Mouse (Mus musculus) kidney, adult 2 months (tissue): ENCODE data around the gene Orm3. TPM values are rescaled to one million over a fixed set of nuclear protein-coding genes. Genes with fewer than 3 reads are reported as not detected.
A peak's percentile ranks its signal among the peaks of the same experiment; 100 is the strongest.

Source experiments
- DNase-seq: peaks from one replicate; pipeline ENCODE4 v3.0.0; 2021
- H3K27ac ChIP-seq: fragments of 200-500 bp; 2 replicates; pipeline ENCODE4 v1.5.1; 2012; ENCODE audit warnings: low read depth, low read length, control low read depth, inconsistent platforms; ENCODE audit not compliant: insufficient read depth
- H3K27me3 ChIP-seq: fragments of 200-500 bp; replicated peaks from 2 replicates; pipeline ENCODE4 v1.6.1; 2012; ENCODE audit warnings: mild to moderate bottlenecking, moderate library complexity, low read length, inconsistent platforms; ENCODE audit not compliant: control insufficient read depth, insufficient read depth
- H3K36me3 ChIP-seq: fragments of 200-500 bp; 2 replicates; pipeline ENCODE4 v1.6.1; 2012; ENCODE audit warnings: mild to moderate bottlenecking, moderate library complexity, low read length, inconsistent platforms; ENCODE audit not compliant: control insufficient read depth, insufficient read depth
- H3K4me1 ChIP-seq: fragments of 200-500 bp; 2 replicates; pipeline ENCODE4 v1.6.1; 2011; ENCODE audit warnings: low read length; ENCODE audit not compliant: control insufficient read depth, insufficient read depth
- H3K4me3 ChIP-seq: fragments of 200-500 bp; 2 replicates; pipeline ENCODE4 v1.5.1; 2011; ENCODE audit warnings: mild to moderate bottlenecking, low read depth, low read length, control low read depth; ENCODE audit not compliant: insufficient read depth
- CTCF ChIP-seq: fragments of 200-500 bp; conservative IDR thresholded peaks from 2 replicates; pipeline ENCODE4 v1.5.1; 2011; ENCODE audit warnings: low read depth, mild to moderate bottlenecking, control low read depth, low read length, moderate library complexity, mixed read lengths; ENCODE audit not compliant: insufficient read depth, insufficient read length
- POLR2A ChIP-seq: fragments of 200-500 bp; IDR thresholded peaks from one replicate; pipeline ENCODE4 v1.6.1; 2011; ENCODE audit warnings: low read depth, low read length, control low read depth
- WGBS: fragments of 180-500 bp; shearing (Covaris S2); methylation state at CpG from one replicate; pipeline ENCODE4 v1.1.7; 2018; 5-methylcytosine and 5-hydroxymethylcytosine counted together
- polyA plus RNA-seq: library from polyadenylated mRNA; depleted of rRNA; stranded (reverse); fragments of >200 nt; gene quantifications from 2 replicates; pipeline ENCODE4 v1.2.3, GENCODE M21; 2012; rRNA removed

The Orm3 gene
- polyA plus RNA-seq, 1 experiment = 0.14 TPM

GRCm38 (mm10) chr4:63402558-63402957 is 46.6 kb downstream of the Orm3 start:
- no peaks in the 10 kb centered on the region for H3K27me3 ChIP-seq
- TF ChIP-seq POLR2A = no peak
- TF ChIP-seq CTCF = no peak
- peak overlapping the region; percentile 72 for H3K27ac ChIP-seq
- 24% methylated on average over 6 of the region's 6 CpGs for WGBS
- H3K4me1 ChIP-seq = no peaks in the 10 kb centered on the region
- peak overlapping the region; percentile 60 for H3K4me3 ChIP-seq
- no peaks in the 10 kb centered on the region for H3K36me3 ChIP-seq
- no peak for DNase-seq

- Histone ChIP-seq H3K4me1 (no peaks in the 10 kb centered on the region), H3K27ac (peak within 1 kb of the TSS; percentile 72), H3K36me3 (no peaks in the 10 kb centered on the region), H3K27me3 (no peaks in the 10 kb centered on the region), H3K4me3 (peak within 1 kb of the TSS; percentile 60)
- WGBS = 13% methylated on average over 17 of the region's 17 CpGs
- peak; percentile 94 for DNase-seq
- TF ChIP-seq CTCF = no peak
- no peak for TF ChIP-seq POLR2A
These were observed 47.3 kb downstream of the Orm3 start, which contains the start of gene Akna for GRCm38 (mm10) chr4:63403040-63403959. Gene Akna, minus strand, starts transcription at chr4:63403354.

GRCm38 (mm10) chr4:63404205-63404604 is 48.2 kb downstream of the Orm3 start:
- no peaks in the 10 kb centered on the region for H3K27me3 ChIP-seq
- no peak for DNase-seq
- no peak for TF ChIP-seq CTCF
- TF ChIP-seq POLR2A = no peak
- H3K36me3 ChIP-seq = no peaks in the 10 kb centered on the region
- 63% methylated on average over 7 of the region's 7 CpGs for WGBS
- H3K4me1 ChIP-seq = no peaks in the 10 kb centered on the region
- H3K4me3 ChIP-seq = no peak overlapping the region
- H3K27ac ChIP-seq = peak overlapping the region; percentile 61; the same call in 1 of the 2 replicates

GRCm38 (mm10) chr4:63405051-63405450 is 49.1 kb downstream of the Orm3 start:
- no peak for DNase-seq
- WGBS = 37% methylated on average over 7 of the region's 7 CpGs
- TF ChIP-seq POLR2A (no peak), CTCF (no peak)
- no peaks in the 10 kb centered on the region for H3K4me1 ChIP-seq
- no peaks in the 10 kb centered on the region for H3K36me3 ChIP-seq
- H3K4me3 ChIP-seq = no peak overlapping the region
- no peaks in the 10 kb centered on the region for H3K27me3 ChIP-seq
- no peak overlapping the region for H3K27ac ChIP-seq

GRCm38 (mm10) chr4:63405683-63406082 is 49.7 kb downstream of the Orm3 start:
- H3K4me1 ChIP-seq = no peaks in the 10 kb centered on the region
- WGBS = 71% methylated on average over 4 of the region's 4 CpGs
- no peak for TF ChIP-seq CTCF
- TF ChIP-seq POLR2A = no peak

GRCm38 (mm10) chr4:63408247-63408646 is 52.3 kb downstream of the Orm3 start:
- H3K27ac ChIP-seq = no peak overlapping the region
- H3K4me1 ChIP-seq = no peaks in the 10 kb centered on the region
- 60% methylated on average over 7 of the region's 7 CpGs for WGBS
- H3K36me3 ChIP-seq = no peaks in the 10 kb centered on the region
- no peak for DNase-seq
- H3K27me3 ChIP-seq = no peaks in the 10 kb centered on the region
- TF ChIP-seq CTCF (no peak), POLR2A (no peak)
- H3K4me3 ChIP-seq = no peak overlapping the region

More at GRCm38 (mm10) chr4:63405683-63406082, 49.7 kb downstream of the Orm3 start:
- Histone ChIP-seq H3K4me3 (no peak overlapping the region), H3K27ac (no peak overlapping the region), H3K36me3 (no peaks in the 10 kb centered on the region), H3K27me3 (no peaks in the 10 kb centered on the region)
- no peak for DNase-seq

- Histone ChIP-seq H3K36me3 (no peaks in the 10 kb centered on the region), H3K27me3 (no peaks in the 10 kb centered on the region), H3K27ac (no peak overlapping the region), H3K4me1 (no peaks in the 10 kb centered on the region), H3K4me3 (no peak overlapping the region)
- whole genome bisulfite sequencing = 8% methylated on average over 8 of the region's 8 CpGs
- TF ChIP-seq CTCF (peak; percentile 73), POLR2A (no peak)
- DNase-seq = peak; percentile 53
These were observed 52.7 kb downstream of the Orm3 start for GRCm38 (mm10) chr4:63408649-63409048.

Other genes starting within 250 kb of the Orm3 start
- gene Ambp, start 201.4 kb upstream of the Orm3 start, polyA plus RNA-seq = 2.7 and 3.9 TPM in 2 replicates
- gene Kif12, start 184.0 kb upstream of the Orm3 start, polyA plus RNA-seq = 187 and 263 TPM in 2 replicates
- gene Col27a1, start 142.2 kb upstream of the Orm3 start, polyA plus RNA-seq = 23.1 and 31.7 TPM in 2 replicates
- 7.1 and 8.9 TPM in 2 replicates for gene Orm1, start 11.6 kb upstream of the Orm3 start, polyA plus RNA-seq
- 0.16 TPM in 1 of 2 replicates, not detected in the other for gene Orm2, start 6.3 kb downstream of the Orm3 start, polyA plus RNA-seq
- gene Akna, start 47.2 kb downstream of the Orm3 start, polyA plus RNA-seq = 2.2 and 5.8 TPM in 2 replicates
- 20.3 and 22.7 TPM in 2 replicates for gene Whrn, start 139.8 kb downstream of the Orm3 start, polyA plus RNA-seq
- gene Atp6v1g1, start 188.6 kb downstream of the Orm3 start, polyA plus RNA-seq = 76.1 and 117 TPM in 2 replicates
- gene Tmem268, start 202.6 kb downstream of the Orm3 start, polyA plus RNA-seq = 9.1 and 10.1 TPM in 2 replicates
- gene Gm11213, start 249.1 kb downstream of the Orm3 start, polyA plus RNA-seq = not detected in 2 replicates